Mouse (Mus musculus): ENCODE measurements around the gene Cdca7l. TPM values are rescaled to one million over a fixed set of nuclear protein-coding genes. Genes with fewer than 3 reads are reported as not detected.
"Not testable (repeated sequence)": the region's sequence is repeated elsewhere in the genome, so short reads cannot be mapped to it uniquely, and the experiment has no call there.

Gene Cdca7l
- total RNA-seq (2021), result 1 to 10 TPM; 6.5 to 7.3 TPM

DNA sequence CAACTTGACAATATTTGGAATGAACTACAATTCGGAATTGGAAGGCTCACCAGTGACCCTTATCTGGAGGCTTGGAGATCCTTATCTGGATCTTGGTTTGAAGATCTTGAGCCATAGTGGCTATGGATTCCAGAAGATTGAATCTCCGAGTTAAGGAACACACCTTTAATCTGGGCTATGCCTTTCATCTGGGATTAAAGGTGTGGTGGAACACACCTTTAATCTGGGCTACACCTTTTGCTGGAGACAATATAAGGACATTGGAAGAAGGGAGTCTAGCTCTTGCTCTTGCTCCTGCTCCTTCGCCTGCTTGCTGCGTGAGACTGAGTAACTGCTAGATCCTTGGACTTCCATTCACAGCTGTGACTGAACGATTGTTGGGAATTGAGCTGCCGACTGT lies at the start of gene Cdca7l:
Gene Cdca7l, plus strand, starts transcription at position 301 of the 400 bp plus-strand sequence.
- not testable (repeated sequence) for DNase-seq

DNA sequence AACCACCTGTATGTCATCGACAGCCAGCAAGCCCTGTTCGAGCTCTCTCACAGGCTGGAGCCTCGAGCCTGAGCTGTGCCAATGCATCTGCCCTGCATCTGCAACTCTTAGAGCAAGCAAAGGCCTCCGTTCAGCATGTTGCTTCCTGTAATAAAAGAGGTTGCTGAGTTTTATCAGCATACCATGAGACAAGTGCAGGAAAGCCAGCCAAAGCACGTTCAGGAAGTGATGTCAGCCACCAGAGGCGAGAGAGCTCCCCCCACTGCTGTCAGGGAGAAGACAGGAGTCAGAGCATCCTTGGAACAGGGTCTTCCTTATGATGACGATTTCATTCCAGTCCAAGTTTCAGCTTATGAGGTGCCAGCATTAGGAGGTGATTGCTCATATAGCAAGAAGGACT lies 48.1 kb upstream of the Cdca7l start:
- DNase-seq, result peak; percentile 61

GRCm38 (mm10) chr12:117760373-117760772 lies 43.7 kb upstream of the Cdca7l start:
- no peak for DNase-seq

DNA sequence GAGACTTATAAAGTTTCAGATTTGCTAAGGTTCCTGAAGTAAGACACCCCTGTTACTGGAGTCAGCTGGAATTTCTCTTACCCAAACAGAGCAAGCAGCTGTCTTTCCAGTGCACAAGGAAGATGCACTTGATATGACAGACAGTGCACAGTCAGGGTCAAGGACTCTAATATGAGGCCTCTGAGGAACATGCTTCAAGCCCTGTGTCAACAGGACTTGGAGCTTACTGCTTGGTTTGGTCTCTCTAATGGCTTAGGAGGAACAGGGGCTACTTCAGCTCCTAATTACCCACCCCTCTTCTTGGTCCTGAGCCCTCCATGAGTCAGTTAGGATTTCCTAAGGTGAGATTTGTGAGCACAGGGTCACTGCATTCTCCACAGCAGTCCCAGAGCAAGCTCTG lies 43.2 kb upstream of the Cdca7l start:
- DNase-seq, result no peak

DNA sequence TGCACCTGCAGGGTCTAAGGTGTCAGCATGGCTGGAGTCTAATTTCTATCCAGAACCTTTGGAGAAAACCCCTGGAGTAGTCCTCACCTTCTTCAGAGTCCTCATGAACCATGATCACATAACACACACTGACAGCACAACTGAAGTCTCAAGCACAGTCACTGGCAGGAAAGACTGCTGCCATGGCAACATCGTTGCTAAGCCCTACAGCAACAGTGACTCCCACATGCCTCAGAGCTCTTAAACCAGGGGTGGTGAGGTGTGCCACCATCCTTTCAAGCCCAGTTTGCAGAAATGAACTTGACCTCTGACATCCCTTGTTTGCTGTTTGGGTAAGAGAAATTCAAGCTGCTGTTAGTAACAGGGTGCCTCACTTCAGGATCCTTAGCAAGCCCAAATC lies 42.4 kb upstream of the Cdca7l start:
- peak; percentile 26 for DNase-seq

- DNase-seq, result peak; percentile 44
These were observed 40.8 kb upstream of the Cdca7l start for GRCm38 (mm10) chr12:117763247-117763646.

DNA sequence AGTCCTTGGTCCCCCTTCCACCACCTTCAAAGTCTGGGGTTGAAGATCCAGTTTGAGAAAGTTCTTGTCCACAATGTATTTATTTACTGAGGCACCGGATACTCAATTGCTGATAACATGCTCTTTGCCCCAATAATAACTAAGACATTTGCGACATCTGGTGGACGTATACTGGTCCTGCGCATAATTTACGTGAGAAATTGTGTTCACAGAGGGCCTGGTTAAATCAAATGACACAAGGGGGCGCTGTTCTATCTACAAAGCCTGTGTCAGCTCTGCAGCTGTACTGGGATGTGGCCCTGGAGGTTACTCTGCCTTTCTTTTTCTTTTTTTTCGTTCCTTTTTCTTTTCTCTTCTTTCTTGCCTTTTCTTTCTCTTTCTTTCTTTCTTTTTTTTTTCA lies 39.2 kb upstream of the Cdca7l start:
- peak; percentile 84 for DNase-seq

DNA sequence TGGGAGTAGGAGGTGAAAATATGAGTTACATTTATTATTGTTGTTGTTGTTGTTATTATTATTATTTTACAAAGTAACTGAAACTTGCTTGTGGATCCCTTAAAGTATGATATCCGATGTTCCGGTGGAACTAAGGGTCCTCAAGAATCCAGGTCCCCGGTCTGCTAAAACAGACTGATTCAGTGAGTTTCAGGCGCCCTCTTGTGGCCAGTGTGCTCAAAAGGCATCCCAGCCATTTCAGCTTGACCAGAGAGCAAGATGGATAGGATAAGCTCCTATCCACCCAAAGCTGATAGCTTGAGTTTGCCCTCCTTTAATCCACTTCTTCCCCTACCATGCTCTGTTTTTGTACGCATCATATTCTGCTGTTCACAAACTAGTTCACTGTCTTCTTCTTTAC lies 35.0 kb upstream of the Cdca7l start:
- DNase-seq, result peak; percentile 84

- DNase-seq, result no peak
These were observed 33.9 kb upstream of the Cdca7l start for GRCm38 (mm10) chr12:117770211-117770610.

- no peak for DNase-seq
These were observed 32.9 kb upstream of the Cdca7l start for GRCm38 (mm10) chr12:117771156-117771555.

DNA sequence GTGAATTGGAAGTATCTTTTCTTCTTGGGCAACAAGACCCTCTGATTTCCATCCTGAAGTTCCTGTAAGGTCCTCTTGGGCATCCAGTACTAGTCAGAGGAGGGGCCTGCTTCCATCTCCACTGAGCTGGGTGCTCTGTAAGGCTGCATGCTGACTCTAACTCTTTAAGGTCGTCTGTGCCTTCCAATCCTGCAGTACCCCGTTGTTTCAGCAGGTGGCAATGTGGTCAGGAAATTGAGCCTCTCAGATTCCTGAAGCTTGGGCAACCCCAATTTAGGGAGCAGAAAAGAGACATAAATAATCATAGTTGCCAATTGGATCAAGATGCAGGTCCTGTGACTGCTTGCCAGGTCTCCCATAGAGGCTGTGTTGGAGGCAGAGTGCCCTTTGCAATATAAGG lies 31.5 kb upstream of the Cdca7l start:
- peak; percentile 82 for DNase-seq

- DNase-seq, result no peak
These were observed 27.2 kb upstream of the Cdca7l start for GRCm38 (mm10) chr12:117776841-117777240.

GRCm38 (mm10) chr12:117781360-117781759 lies 22.7 kb upstream of the Cdca7l start:
- DNase-seq, result no peak

- DNase-seq, result no peak
These were observed 20.7 kb upstream of the Cdca7l start for GRCm38 (mm10) chr12:117783426-117783825.

GRCm38 (mm10) chr12:117786621-117787020 lies 17.5 kb upstream of the Cdca7l start:
- no peak for DNase-seq

- DNase-seq, result no peak
These were observed 15.5 kb upstream of the Cdca7l start for GRCm38 (mm10) chr12:117788513-117789011.

DNA sequence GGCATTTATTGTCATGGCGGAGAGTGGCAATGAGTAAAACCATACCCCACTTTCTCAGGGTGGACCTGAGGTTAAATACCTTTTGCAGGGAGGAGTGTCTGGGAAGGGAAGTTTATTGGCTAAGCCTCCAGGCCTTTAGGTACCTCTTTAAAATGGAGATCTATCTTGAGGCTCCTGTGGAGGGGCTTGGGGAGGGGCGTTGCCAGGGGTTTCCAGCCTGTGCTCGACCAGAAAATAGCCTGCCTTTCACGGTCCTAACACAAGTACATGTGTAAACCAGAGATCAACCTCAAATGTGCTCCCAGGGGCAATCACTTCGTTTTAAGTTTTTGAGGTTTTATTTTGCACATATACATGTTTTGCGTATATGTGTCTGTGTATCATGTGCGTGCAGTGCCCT lies 15.1 kb upstream of the Cdca7l start:
- no peak for DNase-seq

DNA sequence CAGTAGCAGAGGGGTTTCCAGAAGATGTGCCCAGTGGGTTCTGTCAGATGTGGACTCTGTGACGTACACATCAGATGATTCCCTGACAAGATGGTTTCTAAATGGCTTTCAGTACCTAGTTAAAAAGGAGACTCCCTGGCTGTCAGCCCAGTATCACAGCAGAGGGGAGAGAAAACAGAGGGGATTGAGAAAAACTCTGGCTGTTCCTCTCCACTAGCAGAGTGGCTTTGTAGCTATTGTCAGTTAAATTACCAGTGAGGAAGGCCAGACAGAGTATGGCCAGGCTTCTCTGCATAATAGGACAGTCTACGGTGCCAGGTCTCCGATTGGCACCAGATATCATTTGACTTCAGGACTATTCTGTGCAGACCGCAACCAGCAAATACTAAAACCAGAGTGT lies 8.8 kb upstream of the Cdca7l start:
- no peak for DNase-seq

DNA sequence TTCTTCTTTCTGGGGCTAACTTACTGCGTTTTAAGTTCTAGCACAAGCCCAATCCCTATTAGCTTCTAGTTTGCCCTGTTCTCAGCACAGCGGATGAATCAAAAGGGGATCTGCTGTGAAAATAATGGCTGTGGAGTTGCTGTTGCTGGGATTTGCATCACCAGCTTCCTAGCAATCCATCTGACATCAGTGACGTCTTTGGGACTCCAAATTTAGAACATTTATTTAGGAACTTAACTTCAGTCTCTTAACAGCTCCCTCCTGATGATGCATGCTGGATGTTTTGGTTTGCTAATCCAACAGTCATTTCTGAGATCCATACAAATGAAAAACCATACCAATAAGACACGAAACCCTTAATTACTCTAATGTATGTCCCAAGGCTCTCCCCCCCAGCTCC lies 1.5 kb downstream of the Cdca7l start:
- DNase-seq, result no peak

DNA sequence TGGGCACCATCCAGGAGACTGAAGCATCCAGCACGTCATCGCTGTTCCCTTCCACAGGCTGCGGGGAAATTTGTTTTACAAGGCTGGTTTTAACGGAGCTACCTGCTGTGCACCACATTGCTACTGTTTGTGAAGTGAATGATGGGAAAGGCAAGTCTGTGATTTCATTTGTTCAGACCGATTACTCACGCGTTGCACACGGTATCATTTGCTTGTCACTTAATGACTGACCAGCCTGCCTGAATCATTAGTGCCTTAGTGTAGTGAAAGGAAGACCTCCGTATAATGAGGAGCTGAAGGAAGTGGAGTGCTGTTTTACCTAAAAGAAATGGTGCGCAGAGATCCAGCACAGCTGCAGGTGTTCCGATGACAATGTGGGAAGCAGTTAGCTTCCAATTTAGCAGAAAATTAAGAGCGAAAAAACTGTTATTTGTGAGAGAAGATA lies 1.9 kb downstream of the Cdca7l start:
- DNase-seq, result no peak

- no peak for DNase-seq
These were observed 2.4 kb downstream of the Cdca7l start for GRCm38 (mm10) chr12:117806470-117806869.

DNA sequence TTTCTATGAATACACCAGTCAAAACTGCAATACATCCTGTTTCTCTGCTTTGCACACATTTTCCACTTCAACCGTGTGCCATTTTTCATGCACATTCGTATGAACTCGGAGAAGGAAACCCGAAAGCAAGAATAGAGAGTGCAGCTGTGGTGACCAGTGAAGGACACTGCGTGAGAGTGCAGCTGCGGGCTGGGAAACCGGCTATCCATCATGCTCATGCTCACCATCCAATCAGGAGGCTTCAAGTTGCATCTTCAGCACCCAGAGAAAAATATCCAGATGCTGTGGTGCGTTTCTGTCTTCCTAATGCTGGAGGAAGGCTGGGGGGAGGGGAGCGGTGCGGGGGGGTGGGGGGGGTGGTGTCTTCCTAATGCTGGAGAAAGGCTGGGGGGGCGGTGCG lies 3.5 kb downstream of the Cdca7l start:
- no peak for DNase-seq

GRCm38 (mm10) chr12:117808355-117809326 lies 4.6 kb downstream of the Cdca7l start:
- no peak for DNase-seq
